Mouse (Mus musculus) erythroblast, embryonic 14.5 days (primary cell): ENCODE results near the gene H2-M10.2.

Experiments used
- GATA1 ChIP-seq: IDR thresholded peaks from 2 replicates; pipeline ENCODE4 v1.6.1; 2012; ENCODE audit warnings: low read length, inconsistent platforms, mixed read lengths
- TAL1 ChIP-seq: IDR thresholded peaks from 3 replicates; pipeline ENCODE4 v1.6.1; 2012; ENCODE audit warnings: low read length, inconsistent platforms, mixed read lengths

DNA sequence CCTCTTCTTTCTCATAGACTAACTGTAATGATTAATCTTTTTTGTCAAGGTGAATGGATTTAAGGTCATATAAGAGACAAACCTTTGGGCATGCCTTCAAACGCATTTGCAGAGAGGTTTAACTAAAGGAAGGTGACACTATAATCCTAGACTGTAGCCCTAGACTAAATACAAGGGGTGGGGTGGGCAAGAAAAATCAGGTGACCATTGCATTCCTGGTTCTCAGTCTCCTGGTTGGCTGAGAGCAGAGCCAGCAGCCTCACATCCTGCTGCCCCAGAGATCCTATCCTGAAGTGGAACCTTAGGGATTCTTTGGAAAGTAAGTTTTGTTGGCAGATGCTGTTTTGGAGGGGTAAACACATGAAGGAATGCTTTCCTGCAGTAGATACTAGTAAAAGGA is 23.0 kb upstream of the H2-M10.2 start:
- TF ChIP-seq GATA1 (no peak), TAL1 (no peak)
